Mouse (Mus musculus) CD8-positive naive resting alpha-beta T cell, adult 57 days (primary cell): ENCODE results near the gene Crnkl1. TPM values are rescaled to one million over a fixed set of nuclear protein-coding genes. Genes with fewer than 3 reads are reported as not detected.

Experiments
- total RNA-seq: library from RNA; stranded (reverse); gene quantifications from one replicate; pipeline ENCODE4 v1.2.4, GENCODE M21; 2023

Gene Crnkl1
- total RNA-seq: 46.6 TPM

GRCm38 (mm10) chr2:145934339-145935231, at the start of gene Crnkl1, which contains the start of gene Cfap61:
Gene Crnkl1, minus strand, starts transcription at chr2:145935014.
Gene Cfap61, plus strand, starts transcription at chr2:145934784.

GRCm38 (mm10) chr2:145901861-145902260, 33.0 kb downstream of the Crnkl1 start, which contains the start of gene Naa20:
Gene Naa20, plus strand, starts transcription at chr2:145902099.

Other genes starting within 250 kb of the Crnkl1 start
- 31.0 TPM for gene Naa20, start 32.9 kb downstream of the Crnkl1 start, total RNA-seq
- not detected for gene Cfap61, start 230 bp downstream of the Crnkl1 start, total RNA-seq